Mouse (Mus musculus) telencephalon, adult 2 months (tissue): ENCODE measurements around the gene Psd4.

Experiments used
- DNase-seq: peaks from one replicate; pipeline ENCODE4 v3.0.0-alpha.2; 2011; ENCODE audit warnings: low read depth, low spot score

Psd4 gene

DNA sequence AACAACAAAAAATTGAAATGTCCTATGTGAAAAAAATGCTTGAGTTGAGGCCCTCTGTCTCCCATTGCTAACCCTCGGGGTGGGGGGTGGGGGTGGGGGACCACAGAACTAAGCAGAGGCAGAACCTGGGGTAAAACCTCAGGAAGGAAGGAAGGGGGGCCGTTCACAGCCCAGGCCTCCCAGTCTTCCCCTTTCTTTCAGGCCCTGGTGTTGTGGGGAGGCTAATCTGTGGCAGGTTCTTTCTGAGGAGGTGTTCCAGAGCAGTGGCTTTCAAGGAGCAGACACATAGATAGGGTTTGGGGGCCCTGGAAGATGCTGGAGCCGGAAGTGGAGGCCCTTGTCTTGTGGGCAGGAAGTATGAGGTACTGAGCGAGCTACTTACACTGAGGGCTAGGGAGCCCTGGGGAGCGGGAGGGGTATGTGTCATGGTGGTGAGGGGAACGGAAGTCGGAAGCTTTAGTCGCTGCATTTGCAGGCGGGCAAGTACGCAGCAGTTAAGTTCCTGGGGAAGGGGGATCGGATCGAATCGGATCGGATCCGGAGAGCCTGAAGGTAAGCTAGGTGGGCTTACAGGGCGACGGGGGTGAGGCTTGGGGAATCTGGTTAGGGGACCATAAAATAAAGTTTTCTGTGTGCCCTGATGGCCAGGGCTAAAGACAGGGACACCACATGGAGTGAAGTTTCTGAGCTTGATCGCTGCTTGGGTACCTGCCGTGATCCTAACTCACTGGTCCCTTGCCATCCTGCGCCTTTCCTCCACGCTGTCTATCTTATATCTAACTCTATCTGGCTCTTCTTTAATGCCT, 19.0 kb downstream of the Psd4 start:
- no peak for DNase-seq

DNA sequence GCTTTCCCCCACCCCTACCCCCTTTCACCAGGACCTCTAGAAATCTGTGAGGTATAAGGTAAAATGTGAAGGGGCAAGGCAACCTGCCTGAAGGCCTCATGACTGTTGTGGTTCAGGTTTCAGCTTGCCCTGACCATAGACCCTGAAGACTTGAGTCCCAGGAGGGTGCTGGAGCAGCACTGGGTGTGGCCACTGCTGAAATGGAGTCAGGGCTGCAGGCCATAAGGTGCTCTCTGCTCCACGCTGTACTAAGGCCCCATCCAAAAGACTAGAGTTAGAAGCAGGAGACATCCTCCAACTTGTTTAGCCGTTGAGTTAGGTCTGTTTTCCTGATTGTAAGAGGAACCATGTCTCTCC, 19.6 kb downstream of the Psd4 start:
- no peak for DNase-seq

DNA sequence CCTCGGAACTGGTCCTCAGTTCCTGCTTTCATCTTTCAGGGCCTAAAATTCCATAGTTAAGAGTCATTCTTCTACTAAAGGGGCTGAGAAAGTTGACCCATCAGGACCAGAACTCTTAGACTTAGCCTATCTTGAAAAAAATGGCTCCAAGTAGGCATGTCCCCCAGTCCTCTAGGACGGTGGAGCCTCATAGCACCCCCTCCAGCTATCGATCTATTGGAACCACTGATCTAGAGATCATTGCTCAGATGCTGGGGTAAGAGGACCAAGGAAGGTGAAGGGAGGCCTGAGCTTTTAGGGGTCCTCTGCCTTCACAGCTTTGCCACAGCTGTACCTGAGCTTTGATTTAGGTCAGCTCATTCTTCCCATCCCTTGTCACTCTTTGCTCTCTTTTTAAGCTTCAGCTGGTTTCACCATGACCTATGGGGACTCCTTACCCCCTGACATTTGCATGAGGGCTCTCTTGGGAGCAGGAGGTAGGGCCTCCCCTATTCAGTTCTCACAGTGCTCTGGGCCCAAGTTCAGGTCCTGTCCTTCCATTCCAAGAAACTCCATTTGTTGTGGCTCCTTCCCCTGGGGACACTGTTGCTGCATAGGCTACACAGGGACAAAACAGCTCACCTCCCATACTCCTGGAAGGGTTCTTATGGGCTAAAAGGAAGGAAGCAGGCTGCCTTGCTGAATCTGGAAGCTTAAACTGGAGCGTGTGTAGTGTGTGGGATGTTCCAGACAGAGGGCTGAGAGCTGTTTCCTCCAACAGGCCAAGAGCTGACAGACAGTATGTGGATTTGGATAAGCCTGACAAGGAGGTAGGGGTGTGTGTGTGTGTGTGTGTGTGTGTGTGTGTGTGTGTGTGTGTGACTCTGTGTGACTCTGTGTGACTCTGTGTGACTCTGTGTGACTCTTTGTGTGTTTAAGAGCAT, 20.2 kb downstream of the Psd4 start:
- peak; percentile 72 for DNase-seq

DNA sequence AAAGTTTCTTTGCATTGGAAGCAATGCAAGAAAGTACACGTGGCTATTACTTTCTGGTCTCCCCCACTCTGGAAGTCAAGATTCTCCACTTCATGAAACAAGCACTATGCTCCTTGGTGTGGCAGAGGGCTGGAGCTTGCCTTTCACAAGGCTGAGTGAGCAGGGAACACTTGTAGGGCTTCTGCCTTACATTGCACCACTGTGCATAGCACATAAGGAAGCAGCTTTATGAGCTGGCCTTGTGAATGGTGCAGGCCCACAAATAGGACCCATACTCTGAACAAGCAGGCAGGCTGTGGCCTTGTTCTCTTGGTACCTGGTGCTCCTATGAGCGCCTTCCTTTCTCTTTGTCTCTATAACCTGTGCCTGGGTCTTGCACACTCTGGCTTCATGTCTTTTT, 25.9 kb downstream of the Psd4 start:
- DNase-seq = no peak

DNA sequence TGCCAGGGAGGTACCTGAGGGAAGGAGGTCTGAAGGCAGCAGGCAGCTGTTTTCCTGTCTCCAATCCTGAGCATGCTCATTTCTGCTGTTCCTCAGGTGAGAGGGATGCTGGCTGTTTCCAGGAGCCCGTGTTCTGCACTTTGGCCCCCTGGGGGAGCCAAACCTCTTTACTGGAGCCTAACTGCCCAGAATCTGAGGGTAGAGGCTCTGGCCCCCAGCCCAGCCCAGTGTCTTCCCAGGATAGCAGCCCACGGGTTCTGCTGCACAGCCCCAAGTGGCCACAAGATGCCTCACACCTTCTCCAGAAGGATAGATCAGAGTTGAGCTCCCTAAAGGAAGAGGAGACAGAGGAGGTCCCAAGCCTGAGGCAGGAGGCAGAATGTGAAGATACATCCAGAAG, 29.7 kb downstream of the Psd4 start:
- DNase-seq = no peak

DNA sequence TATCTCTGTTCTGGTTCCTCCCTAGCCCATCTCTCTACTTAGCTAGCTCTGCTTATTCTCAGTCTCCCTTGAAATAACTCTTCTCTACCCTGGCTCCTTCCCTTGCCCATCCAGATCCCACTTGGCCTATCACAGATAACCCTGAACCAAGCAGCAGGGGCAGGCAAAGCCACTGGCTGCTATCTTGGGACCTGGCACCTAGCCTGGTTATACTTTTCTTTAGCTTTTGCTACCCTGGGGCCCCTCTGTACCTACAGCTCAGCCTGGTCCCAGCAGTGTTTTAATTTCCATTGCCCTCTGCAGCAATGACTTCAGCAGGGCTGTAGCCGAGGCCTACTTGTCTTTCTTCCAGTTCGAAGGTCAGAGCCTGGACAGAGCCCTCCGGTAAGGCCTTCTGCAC, 33.3 kb downstream of the Psd4 start:
- no peak for DNase-seq

DNA sequence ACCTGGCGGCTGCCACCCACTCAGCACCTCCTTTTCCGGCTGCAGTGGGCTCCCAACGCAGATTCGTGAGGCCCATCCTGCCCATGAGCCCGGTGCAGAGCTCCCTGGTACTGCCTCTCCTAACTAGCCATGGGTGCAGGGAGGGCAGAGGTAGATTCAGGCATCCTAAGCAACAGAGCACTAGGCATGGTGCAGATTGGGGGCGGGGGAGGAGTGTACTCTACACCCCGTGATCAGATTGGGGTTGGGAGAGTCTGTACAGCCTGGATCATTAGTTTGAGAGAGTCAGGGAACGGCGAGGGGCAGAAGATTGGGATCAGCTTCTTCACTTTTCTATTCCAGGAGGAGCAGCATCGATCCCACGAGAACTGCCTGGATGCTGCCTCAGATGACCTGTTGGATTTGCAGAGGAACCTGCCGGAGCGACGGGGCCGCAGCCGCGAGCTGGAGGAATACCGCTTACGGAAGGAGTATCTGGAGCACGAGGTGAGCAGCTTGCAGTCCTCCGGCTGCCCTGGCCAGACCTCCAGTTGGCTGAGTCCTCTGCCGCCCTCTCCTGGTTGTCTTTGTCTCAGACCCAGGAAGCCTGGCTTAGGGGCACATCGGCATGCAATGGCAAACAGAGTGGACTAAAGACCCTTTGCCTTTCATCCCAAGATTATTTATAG, 38.1 kb downstream of the Psd4 start:
- peak; percentile 26 for DNase-seq

DNA sequence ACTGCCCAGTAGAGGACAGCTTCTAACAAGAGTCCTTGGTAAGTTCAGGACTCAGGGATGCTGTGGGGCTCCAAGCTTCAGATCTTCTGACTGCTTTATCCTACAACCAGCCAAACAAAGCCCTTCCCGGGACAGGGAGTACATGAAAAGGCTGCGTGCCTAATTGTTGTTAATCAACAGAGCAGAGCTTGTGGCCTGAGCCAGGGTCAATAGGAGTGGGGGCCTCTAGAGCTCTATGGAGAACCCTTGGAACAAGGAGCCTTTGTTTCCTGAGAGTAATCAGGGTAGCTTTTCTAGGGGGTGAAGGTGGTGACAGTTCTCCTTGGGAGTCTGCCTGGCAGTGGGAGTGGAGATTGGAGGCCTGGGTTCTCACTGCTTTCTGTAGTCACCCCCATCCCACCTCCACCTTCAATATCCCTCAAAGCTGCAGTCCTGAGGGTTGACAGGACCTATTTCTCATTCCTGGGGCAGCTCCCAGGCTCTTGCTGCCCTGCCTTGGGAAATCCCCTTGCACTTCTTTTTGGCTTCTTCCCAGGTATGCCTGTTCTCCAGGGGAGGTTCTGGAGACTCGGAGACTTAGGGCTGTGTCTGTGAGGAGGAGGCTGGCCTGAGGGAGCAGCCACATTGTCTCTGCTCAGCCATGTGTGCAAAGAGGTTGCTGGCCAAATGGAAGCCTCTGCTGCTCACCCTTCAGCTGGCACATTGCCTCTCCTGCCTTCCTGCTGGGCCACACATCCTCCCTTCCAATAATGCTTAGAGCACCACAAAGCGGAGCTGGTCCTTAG, 40.5 kb downstream of the Psd4 start:
- DNase-seq = no peak

DNA sequence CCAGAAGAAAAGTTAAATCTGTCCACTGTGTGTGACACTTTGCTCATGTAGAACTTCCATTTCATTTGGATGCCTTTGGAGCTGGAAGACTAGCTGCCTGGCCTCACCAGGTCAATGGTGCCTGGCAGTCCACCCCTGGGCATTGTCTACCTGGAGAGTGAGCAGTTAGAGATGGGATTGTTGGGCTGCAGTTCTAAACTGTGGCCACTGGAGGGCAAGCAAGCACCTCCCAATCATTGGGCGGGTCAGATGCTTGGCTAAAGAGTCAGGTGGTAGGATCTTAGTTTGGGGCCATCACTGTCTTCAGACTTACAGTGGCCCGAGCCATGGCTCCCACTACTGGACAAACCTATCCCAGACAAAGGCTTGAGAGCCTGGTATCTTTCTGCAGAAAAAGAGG, 41.8 kb downstream of the Psd4 start:
- no peak for DNase-seq

DNA sequence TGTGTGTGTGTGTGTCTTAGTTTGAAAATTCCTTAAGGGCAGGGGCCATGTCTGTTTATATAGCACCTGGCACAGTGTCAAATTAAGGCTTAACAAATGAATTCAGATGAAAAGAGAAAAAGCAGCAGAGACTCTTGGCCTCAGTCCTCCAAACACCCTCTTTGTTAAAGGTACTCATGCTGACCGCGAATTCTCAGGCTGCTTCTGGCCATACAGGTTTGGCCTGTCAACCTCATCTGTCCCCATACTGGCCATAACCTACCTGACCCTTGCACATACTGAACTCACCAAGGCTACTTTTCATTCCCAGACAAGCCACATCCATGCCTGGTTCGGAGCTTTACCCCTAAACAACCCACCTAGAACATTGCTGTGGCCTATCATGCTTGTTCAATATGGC, 45.8 kb downstream of the Psd4 start:
- no peak for DNase-seq

DNA sequence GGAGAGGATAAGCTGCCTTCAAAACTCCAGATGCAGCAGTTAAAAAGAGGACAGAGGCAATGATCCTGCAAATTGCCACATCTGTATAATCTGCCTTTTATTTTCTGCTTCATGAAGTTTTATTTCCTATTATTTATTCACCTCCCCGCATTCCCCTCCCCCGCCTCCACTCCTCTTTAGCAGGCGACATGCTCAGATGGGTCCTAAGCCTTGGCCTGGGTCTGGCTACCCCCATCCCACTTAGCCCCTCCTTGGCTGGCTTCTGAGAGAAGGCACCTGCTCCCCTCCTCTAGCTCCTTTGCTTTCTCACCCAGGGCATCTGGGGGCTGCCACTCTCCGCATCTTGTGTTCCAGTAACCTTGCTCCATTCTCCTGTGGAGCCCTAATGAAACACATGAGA, 46.3 kb downstream of the Psd4 start:
- DNase-seq = no peak

DNA sequence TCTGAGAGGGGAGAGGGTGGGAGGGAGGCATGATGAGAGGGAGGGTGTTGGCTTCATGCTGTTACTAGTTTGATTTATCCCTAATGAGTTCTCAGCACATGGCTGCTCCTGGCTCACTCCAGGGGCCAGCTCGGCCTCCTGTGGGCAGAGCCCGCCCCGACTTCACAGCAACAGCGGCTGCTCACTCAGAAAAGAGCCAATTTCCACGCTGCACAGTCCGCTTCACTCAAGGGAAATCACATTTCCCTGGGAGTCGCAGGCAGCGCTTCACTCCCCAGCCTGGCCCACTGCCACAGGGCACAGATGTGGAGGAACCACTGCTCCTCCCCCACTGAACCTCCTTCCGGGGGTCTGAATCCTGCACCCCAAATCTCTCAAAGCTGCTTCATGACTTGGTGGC, 49.3 kb downstream of the Psd4 start:
- no peak for DNase-seq

DNA sequence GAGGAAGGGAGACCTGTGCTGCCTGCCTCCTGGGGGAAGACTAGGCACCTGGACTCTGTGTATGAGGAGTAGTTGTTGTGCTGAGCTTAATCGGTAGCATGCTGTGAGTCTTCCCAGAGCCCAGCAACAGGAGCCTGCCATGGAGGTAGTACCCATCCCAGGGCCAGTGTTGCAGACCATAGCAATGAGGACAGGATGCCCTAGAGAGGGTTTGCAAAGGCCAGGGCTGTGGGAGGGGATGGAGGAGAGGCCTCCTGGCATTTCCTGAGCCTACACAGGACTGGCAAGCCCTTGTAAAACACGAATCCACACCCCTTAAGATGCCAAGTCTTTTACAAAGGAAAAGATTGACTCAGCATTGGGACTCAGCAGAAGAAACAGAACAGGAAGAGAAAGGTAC, 49.7 kb downstream of the Psd4 start:
- DNase-seq = no peak

DNA sequence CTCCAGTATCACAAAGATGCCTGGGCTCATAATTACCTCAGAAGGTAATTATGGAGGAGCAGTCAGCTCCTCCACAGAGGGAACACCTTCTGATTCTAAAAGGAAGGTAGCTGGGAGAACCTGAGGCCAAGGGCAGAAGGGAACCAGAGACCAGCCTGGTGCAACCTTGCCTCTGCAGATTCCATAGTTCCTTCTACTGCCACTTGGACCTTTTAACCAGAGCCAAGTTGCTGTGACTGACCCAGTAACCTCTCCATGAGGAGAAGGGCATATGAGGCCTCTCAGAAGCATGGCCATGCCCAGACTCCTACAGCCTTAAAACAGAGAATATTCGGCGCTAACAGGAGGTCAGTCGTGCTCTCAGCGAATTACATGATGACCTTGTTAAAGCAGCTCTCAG, 50.2 kb downstream of the Psd4 start:
- DNase-seq = no peak

DNA sequence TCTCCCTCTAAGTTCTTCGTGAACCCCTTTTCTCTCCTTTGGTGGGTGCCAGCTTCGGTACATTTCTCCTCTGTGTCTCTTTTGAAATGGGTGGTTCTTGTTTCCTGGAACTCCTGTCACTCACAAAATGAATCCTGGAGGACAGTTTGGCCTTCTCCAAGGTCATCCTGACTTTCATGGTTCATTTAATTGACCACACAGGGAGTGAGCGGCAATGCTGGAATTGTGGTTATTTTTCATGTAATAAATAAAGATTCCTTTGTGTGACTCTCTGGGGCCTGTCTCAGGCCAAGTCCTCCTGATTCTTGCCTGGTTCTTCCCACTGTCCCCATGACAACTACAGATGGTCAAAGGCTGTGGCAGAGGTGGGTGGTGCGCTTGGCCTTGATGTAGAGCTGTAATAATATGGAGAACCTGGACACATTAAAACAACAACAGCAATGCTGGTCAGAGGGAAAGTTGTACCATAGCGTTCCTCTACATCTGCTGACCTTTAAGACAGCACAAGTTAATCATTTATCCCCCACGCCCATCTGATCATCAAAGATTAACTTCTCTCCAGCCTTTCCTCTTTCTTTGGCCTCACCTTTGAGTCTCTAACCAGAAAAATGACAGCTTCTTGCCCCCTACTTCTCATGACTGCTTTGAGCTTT, 54.0 kb downstream of the Psd4 start:
- DNase-seq = no peak

DNA sequence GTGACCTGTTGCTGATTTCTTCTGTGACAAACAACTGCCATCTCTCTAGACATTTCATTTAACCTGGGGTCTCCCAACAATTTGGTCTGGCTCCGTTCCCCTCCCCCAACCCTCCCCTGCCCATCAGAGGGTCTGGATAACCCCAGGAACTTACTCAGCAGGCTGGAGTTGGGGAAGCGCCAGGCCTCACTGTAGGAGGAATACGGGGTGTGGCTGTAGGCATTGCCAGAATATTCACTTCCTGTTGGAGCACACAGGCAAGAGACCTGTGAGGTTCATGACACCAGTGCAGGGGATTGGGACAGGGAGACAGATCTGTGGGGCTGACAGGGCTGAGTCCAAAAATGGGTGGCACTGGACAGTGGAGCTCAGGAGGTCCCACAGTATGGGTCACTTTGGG, 55.4 kb downstream of the Psd4 start:
- DNase-seq = no peak

DNA sequence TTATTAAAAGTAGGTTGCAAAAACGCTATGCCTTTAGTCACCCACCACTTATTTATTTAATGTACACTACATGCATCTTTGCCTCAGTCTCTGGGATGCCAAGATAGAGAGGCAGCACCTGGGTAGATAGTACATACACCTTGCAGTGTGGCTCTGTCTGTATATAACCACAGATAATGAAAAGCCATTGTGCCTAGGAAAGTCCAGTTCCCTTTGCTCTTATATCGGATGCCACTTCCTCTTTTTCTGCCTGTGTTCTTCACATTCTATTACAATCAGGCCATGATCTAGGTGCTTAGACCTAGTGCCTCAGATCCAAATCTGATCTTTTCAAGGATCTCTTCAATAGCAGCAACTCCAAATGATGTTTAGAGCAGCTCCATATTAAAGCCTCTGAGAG, 58.2 kb downstream of the Psd4 start:
- DNase-seq = no peak

DNA sequence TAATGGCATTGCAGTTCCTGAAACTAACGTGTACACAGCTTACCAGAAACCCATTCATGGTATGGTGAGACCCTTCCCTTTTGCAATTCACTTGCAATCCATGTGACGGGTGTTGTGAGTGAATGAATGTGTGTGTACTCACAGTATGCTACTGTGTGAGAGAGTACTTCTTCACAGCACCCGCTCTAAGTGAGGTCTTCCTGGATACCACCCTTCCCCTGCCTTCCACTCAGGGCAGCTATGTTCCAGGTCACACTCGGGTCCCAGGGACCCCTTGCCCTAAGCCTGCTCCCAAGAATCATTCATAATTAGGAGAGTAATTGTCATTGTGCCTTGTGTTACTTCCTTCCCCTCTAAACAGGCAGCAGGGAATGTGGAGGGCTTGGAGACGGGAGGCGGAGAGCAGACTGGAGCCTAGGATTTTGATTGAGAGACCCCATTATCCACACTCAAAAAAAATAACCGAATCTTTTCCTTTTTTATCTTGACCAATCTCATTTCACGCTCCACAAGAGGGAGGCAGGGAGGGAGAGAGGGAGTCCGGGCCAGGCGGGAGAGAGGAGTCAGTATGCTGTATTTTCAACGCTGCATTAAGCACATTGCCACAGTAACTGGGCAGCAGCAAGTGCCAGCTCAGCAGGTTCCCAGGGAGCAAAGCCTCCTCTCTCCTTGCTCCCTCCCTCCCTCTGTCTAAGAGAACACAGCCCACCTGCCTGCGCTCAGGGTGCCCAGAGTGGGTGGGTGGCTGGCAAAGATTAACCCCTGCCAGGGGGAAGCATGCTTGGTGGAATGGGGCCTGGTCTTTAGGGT, 60.7 kb downstream of the Psd4 start:
- no peak for DNase-seq

DNA sequence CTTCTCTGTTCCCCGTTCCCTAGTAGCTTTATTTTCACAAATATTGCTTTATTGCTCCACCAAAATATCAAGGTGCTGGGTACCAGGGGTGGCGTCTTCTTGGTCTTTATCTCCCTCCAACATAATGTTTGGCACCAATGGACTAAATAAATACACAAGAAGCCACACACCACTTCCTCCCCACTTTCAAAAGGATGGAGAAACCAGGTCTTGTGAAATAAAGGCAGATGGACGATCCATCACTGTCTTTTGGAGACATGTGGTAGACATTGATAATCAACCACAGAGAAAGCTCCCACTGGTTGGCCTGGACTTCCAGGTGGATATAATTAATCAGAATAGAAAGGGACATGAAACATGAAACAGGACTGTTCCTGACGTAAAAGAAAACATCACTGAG, 62.4 kb downstream of the Psd4 start:
- no peak for DNase-seq

DNA sequence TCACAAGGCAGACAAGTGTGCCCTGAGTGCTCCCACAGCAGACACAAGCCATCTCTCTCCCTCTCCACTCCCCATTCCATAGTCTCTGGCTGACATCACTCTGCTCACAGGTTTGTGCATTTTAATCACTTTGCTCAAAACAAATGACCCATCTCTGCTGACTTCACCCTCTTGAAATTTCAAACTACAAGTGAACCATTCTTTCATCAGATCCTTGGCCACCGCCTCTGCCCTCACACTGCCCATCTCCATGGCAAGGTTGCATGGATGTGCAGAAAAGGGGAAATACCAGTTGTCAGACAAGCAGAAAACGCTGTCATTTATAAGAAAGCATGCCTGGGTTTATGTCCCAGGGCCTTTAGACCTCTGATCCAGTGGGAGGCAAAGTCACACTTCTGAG, 67.3 kb downstream of the Psd4 start:
- no peak for DNase-seq
